Mouse (Mus musculus): ENCODE measurements around the gene Nuak1. TPM values are rescaled to one million over a fixed set of nuclear protein-coding genes. Genes with fewer than 3 reads are reported as not detected.
A peak's percentile ranks its signal among the peaks of the same experiment; 100 is the strongest.

Nuak1 gene
- polyA plus RNA-seq, 1 experiment from 2014 or later = 4.6 TPM

GRCm38 (mm10) chr10:84460420-84461101 lies 20.2 kb upstream of the Nuak1 start:
- 83% methylated on average over 8 of the region's 8 CpGs for WGBS (ENCODE audit: missing documents)
- no peak overlapping the region for H3K4me3 ChIP-seq (ENCODE audit: inconsistent target)
- H3K79me2 ChIP-seq (ENCODE audit: inconsistent target) = no peaks in the 10 kb centered on the region
- H3K36me3 ChIP-seq (ENCODE audit: inconsistent target) = no peaks in the 10 kb centered on the region
- no peak overlapping the region for H3K27ac ChIP-seq

DNA sequence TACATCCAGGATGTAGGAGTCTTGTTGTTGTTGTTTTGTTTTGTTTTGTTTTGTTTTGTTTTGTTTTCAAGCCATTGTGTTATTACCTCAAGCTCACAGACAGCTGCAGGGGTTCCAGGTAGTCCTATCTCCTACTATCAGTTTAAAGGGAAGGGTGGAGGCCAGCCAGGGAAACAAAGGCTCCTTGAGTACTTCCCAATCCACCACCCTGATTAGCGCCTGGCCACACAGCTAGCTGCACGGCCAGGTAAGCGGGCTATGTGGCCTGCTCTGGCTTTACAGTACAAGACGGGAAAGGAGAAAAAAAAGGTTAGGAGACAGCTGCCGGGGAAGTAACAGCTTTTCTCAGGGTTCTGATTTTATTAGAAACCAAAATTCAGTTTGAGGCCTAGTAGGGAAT lies 17.7 kb upstream of the Nuak1 start:
- Histone ChIP-seq H3K27ac (no peak overlapping the region), H3K79me2 (ENCODE audit: inconsistent target) (no peaks in the 10 kb centered on the region), H3K36me3 (ENCODE audit: inconsistent target) (no peaks in the 10 kb centered on the region), H3K4me3 (ENCODE audit: inconsistent target) (no peak overlapping the region)
- 92% methylated on average over 5 of the region's 5 CpGs for WGBS (ENCODE audit: missing documents)

GRCm38 (mm10) chr10:84457539-84457938 lies 17.1 kb upstream of the Nuak1 start:
- 96% methylated on average over 9 of the region's 9 CpGs for WGBS (ENCODE audit: missing documents)
- Histone ChIP-seq H3K4me3 (ENCODE audit: inconsistent target) (no peak overlapping the region), H3K79me2 (ENCODE audit: inconsistent target) (no peaks in the 10 kb centered on the region), H3K36me3 (ENCODE audit: inconsistent target) (no peaks in the 10 kb centered on the region), H3K27ac (no peak overlapping the region)

DNA sequence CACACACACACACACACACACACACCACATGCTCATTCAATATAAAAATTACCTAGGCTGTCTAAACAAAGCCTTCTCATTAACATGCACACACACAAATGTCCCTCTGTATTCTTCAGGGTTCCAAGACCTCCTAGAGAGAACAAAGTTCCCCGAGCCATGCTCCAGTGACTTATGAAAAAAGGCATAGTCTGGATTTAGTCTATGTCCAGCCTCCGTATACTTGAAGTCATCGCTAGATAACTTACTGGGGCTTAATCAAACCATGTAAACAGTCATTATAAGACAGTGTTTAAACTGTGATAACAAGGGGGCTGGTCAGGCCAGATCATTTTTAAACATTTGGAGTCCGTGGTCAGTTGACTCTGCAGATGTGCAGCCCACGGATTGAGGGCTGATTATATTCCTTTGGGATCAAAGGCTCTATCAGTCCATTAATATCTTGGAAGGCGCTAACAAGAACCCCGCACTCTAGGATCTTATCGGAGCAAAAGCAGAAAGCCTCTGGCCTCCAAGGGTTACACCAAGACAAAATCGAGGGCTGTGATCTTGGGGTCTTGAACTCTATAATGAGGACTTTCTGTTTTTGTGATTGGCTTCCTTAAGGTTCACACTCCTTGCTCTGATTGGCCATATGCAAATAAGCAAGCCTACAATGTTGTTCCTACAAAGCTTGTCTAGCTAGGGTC lies 16.4 kb upstream of the Nuak1 start:
- Histone ChIP-seq H3K36me3 (ENCODE audit: inconsistent target) (no peaks in the 10 kb centered on the region), H3K27ac (no peak overlapping the region), H3K79me2 (ENCODE audit: inconsistent target) (no peaks in the 10 kb centered on the region), H3K4me3 (ENCODE audit: inconsistent target) (no peak overlapping the region)
- WGBS (ENCODE audit: missing documents) = 89% methylated on average over 9 of the region's 9 CpGs

- 85% methylated on average over 4 of the region's 4 CpGs for whole genome bisulfite sequencing (ENCODE audit: missing documents)
- Histone ChIP-seq H3K27ac (no peak overlapping the region), H3K4me3 (ENCODE audit: inconsistent target) (no peak overlapping the region), H3K79me2 (ENCODE audit: inconsistent target) (no peaks in the 10 kb centered on the region), H3K36me3 (ENCODE audit: inconsistent target) (no peaks in the 10 kb centered on the region)
Observed at GRCm38 (mm10) chr10:84451883-84452282, 11.5 kb upstream of the Nuak1 start.

GRCm38 (mm10) chr10:84450654-84451053 lies 10.3 kb upstream of the Nuak1 start:
- Histone ChIP-seq H3K27ac (no peak overlapping the region), H3K79me2 (ENCODE audit: inconsistent target) (no peaks in the 10 kb centered on the region), H3K4me3 (ENCODE audit: inconsistent target) (no peak overlapping the region), H3K36me3 (ENCODE audit: inconsistent target) (no peaks in the 10 kb centered on the region)
- 4% methylated on average over 10 of the region's 10 CpGs for WGBS (ENCODE audit: missing documents)

GRCm38 (mm10) chr10:84449733-84450132 lies 9.3 kb upstream of the Nuak1 start:
- no peak overlapping the region for H3K27ac ChIP-seq
- H3K36me3 ChIP-seq (ENCODE audit: inconsistent target) = no peaks in the 10 kb centered on the region
- 92% methylated on average over 8 of the region's 8 CpGs for WGBS (ENCODE audit: missing documents)
- H3K4me3 ChIP-seq (ENCODE audit: inconsistent target) = no peak overlapping the region
- no peaks in the 10 kb centered on the region for H3K79me2 ChIP-seq (ENCODE audit: inconsistent target)

DNA sequence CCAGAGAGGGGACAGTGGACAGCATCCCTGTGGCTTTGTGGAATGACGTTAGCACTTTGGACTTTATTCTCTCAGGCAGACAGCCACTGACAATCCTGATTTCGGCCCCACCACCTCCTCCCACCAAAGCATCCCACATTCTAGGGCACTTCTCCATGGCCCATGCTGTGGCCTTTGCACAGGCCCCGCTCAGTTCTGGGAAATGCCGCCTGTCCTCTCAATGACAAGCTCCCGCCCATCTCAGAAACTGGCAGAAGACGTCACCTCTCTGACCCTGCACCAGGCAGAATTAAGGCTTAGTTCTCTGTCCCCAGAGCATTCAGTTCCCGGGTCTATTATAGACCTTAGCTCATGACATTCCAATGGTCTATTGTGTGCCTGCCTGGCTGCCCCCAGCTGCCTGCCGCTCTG lies 7.0 kb upstream of the Nuak1 start:
- 78% methylated on average over 8 of the region's 8 CpGs for WGBS (ENCODE audit: missing documents)
- H3K27ac ChIP-seq = no peak overlapping the region
- no peak overlapping the region for H3K4me3 ChIP-seq (ENCODE audit: inconsistent target)
- no peaks in the 10 kb centered on the region for H3K36me3 ChIP-seq (ENCODE audit: inconsistent target)
- H3K79me2 ChIP-seq (ENCODE audit: inconsistent target) = no peaks in the 10 kb centered on the region

GRCm38 (mm10) chr10:84446661-84447060 lies 6.3 kb upstream of the Nuak1 start:
- no peaks in the 10 kb centered on the region for H3K36me3 ChIP-seq (ENCODE audit: inconsistent target)
- H3K79me2 ChIP-seq (ENCODE audit: inconsistent target) = no peaks in the 10 kb centered on the region
- H3K4me3 ChIP-seq (ENCODE audit: inconsistent target) = no peak overlapping the region
- 95% methylated on average over 6 of the region's 6 CpGs for WGBS (ENCODE audit: missing documents)
- no peak overlapping the region for H3K27ac ChIP-seq

GRCm38 (mm10) chr10:84444396-84444795 lies 4.0 kb upstream of the Nuak1 start:
- H3K27ac ChIP-seq = no peak overlapping the region
- no peaks in the 10 kb centered on the region for H3K79me2 ChIP-seq (ENCODE audit: inconsistent target)
- 71% methylated on average over 8 of the region's 9 CpGs for WGBS (ENCODE audit: missing documents)
- H3K36me3 ChIP-seq (ENCODE audit: inconsistent target) = no peaks in the 10 kb centered on the region
- no peak overlapping the region for H3K4me3 ChIP-seq (ENCODE audit: inconsistent target)

DNA sequence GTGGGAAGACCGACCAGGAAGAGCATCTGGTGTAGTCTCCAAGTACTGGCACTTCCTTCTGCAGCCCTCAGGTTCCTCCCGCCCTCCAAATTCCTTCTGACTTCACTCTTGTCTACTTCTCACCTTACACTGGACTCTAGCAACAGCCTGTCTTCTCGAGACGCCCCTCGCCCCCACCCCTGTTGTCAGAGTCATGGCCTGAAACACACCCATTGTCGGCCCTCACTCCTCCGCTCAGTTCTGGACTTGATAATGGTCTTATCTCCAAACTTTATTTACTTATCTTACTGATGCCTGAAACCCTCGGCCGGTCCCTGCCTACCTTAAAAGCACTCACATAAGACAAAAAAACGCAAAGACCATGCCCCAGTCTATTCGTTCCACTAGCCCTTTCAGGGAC lies 1.4 kb upstream of the Nuak1 start:
- H3K36me3 ChIP-seq (ENCODE audit: inconsistent target) = no peaks in the 10 kb centered on the region
- H3K27ac ChIP-seq = no peak overlapping the region
- H3K79me2 ChIP-seq (ENCODE audit: inconsistent target) = peaks cover 9% of the 10 kb centered on the region; the same call in 1 of the 2 replicates
- 78% methylated on average over 11 of the region's 11 CpGs for WGBS (ENCODE audit: missing documents)
- peak overlapping the region; percentile 40 for H3K4me3 ChIP-seq (ENCODE audit: inconsistent target)

DNA sequence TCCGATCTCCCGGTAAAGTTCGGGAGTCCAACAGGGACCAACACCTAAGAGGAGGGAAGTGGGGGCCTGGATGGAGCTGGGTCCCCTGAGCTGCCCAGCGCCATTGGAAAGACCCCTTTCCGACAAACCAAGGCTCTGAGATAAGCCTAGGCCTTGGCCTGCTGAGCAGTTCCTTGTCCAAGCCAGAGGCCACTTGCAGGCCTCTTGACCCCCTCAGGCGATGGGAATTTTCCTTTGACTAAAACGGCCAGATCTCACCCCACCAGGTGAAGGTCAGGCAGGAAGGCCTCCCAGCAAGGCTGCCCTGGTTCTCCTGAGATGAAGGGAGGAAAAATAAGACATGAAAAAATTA lies 1.0 kb upstream of the Nuak1 start:
- Histone ChIP-seq H3K4me3 (ENCODE audit: inconsistent target) (peak overlapping the region; percentile 40), H3K79me2 (ENCODE audit: inconsistent target) (peaks cover 13% of the 10 kb centered on the region; the same call in 1 of the 2 replicates), H3K27ac (0 out of 2 replicates have a peak overlapping the region, but pooled peaks have one; percentile 15), H3K36me3 (ENCODE audit: inconsistent target) (no peaks in the 10 kb centered on the region)
- 19% methylated on average over 7 of the region's 7 CpGs for WGBS (ENCODE audit: missing documents)

DNA sequence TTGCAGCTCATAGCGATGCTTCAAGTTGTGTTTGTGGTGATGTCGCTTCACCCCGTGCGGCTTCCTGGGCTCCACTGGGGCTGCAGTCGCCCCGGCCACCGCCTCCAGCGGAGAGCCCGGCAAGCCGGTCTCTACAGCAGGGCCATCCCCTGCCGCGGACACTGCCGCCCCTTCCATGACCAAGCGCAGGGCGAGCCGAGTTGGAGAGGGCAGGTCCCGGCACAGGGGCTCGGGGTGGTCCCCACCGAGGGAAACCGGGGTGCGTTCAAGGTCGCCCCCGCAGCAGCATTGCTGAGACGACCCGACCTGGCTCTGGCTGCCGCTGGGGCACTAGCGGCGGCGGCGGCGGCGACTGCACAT lies 236 bp downstream of the Nuak1 start:
- WGBS (ENCODE audit: missing documents) = 0% methylated on average over 32 of the region's 32 CpGs
- peak overlapping the region; percentile 25 for H3K4me3 ChIP-seq (ENCODE audit: inconsistent target)
- peaks cover 22% of the 10 kb centered on the region; the same call in 1 of the 2 replicates for H3K79me2 ChIP-seq (ENCODE audit: inconsistent target)
- no peak overlapping the region for H3K27ac ChIP-seq
- no peaks in the 10 kb centered on the region for H3K36me3 ChIP-seq (ENCODE audit: inconsistent target)

DNA sequence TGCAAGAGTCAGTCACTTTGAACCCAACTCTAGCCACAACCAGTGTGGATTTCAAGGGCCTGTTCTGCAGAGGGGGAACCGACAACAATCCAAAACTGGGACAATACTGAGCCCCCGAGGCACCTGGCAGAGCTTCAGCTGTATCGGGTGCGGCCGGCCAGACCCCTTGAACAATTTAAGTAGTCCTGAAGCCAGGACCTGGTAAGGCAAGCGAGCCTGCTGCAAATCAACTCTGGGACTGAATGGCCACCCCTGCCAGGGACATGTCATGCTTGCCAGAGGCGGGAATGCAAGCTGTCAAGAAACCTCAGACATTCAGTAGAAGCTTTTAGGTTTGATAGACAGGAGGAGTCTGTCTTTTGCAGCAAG lies 1.2 kb downstream of the Nuak1 start:
- H3K36me3 ChIP-seq (ENCODE audit: inconsistent target) = no peaks in the 10 kb centered on the region
- peaks cover 22% of the 10 kb centered on the region; the same call in 1 of the 2 replicates for H3K79me2 ChIP-seq (ENCODE audit: inconsistent target)
- 64% methylated on average over 7 of the region's 7 CpGs for WGBS (ENCODE audit: missing documents)
- no peak overlapping the region for H3K4me3 ChIP-seq (ENCODE audit: inconsistent target)
- no peak overlapping the region for H3K27ac ChIP-seq

- H3K79me2 ChIP-seq (ENCODE audit: inconsistent target) = peaks cover 22% of the 10 kb centered on the region; the same call in 1 of the 2 replicates
- H3K27ac ChIP-seq = no peak overlapping the region
- H3K4me3 ChIP-seq (ENCODE audit: inconsistent target) = no peak overlapping the region
- no peaks in the 10 kb centered on the region for H3K36me3 ChIP-seq (ENCODE audit: inconsistent target)
- 73% methylated on average over 15 of the region's 19 CpGs for WGBS (ENCODE audit: missing documents)
Observed at GRCm38 (mm10) chr10:84438466-84439227, 1.8 kb downstream of the Nuak1 start.

All from macrophage (primary cell).